Mouse (Mus musculus) inflammation-experienced regulatory T-cells, adult 6 months (primary cell): ENCODE measurements at regions not wholly inside any gene's neighbourhood (a gene's known extent, or its start where the extent isn't known, plus 50 kb on each side); places are given as distances from the start of the nearest gene placed in this dataset.

Experiments used
- ATAC-seq: one replicate; pipeline ENCODE4 v1.8.0; 2017

DNA sequence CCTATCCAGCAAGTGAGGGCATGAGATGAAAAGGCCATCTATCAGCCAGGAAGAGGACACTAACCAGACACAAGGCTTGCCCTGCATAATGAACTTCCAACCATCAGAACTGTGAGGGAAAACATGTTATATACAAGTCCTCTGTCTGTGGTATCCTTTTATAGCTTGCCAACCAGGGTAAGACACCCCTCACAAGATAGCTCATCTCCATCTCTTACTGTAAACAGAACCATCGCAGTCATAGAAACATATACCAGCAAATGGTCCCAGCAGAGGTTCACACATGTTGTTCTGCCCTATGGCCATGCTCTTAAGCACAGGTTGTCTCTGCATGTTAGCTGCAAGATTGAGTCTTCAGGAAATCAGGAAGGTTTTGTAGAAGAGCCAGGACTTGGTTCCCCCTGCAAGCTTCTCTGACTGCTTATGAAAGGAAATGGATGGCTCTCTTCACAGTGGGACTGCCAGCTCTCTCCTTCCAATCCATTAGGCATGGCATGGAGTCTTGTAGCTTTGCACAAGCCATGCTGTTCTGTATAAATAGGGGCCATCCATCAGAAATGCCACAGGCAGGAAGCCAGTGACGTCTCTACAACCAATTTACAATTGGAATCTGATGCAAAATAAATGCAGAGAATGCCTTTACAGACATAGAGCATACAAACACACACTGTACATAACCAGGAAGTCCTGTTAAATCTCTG lies 1514.0 kb upstream of the Lrrc6 start:
- ATAC-seq = no peak

DNA sequence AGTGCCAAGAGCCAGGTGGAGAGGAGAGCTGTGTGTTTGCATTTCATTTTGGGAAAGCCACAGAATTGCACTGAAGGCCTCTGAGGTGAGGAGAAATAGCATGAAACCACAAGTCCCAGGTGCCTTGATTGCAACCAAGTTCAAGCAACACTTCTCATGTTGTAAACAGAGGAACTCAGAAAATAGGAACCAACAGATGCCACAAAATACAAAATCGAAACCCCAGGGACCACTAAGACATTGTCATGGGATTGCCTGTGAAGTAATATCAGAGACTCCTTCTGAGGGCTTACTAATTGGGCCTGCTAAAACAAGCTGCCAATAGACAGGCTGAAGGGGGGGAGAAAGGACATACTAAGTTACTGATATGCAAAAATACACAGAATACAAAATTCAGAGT lies 1510.5 kb upstream of the Lrrc6 start:
- ATAC-seq = no peak

GRCm38 (mm10) chr15:68010189-68010588 lies 1509.5 kb upstream of the Lrrc6 start:
- ATAC-seq = no peak

DNA sequence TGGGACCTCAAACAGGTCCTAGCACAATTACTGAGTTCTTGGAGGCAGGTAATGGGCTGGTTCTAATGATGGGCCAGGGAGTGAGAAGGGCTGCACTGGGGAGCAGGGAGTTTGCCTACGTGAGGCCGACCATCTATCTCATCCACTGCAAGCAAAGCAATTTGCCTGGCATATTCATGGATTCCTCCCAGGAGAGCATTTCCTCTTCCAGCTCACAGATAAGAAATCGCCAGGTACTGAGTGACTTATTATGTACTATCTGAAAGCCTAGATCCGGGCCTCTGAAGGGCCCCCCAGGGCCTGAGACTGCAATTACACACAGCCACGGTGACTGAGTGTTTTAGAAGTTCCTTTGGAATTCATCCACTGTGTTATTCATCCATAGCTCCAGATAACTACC lies 1504.1 kb upstream of the Lrrc6 start:
- no peak for ATAC-seq

- no peak for ATAC-seq
These were observed 1495.8 kb upstream of the Lrrc6 start for GRCm38 (mm10) chr15:67996532-67996931.

- ATAC-seq = no peak
These were observed 1488.9 kb upstream of the Lrrc6 start for GRCm38 (mm10) chr15:67989428-67990272.

- no peak for ATAC-seq
These were observed 1487.2 kb upstream of the Lrrc6 start for GRCm38 (mm10) chr15:67987941-67988340.

GRCm38 (mm10) chr15:67983253-67983652 lies 1482.5 kb upstream of the Lrrc6 start:
- no peak for ATAC-seq

DNA sequence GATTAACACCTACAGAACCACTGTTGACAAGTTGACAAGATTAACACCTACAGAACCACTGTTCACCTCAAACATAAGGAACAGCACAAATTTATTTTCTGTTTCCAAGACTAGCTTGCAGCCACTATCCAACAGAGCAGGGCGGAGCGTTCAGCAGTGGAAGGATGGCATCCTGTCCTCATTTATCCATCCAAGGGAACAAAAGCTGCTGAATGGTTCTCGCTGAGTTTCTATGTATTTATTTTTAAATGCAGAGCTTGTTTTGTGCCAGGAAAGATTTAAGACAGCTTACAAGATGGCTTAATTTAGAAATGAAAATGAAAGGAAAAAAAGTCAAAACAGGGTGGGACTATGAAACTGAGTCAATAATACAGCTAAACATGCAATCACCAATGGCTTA lies 1481.2 kb upstream of the Lrrc6 start:
- no peak for ATAC-seq

DNA sequence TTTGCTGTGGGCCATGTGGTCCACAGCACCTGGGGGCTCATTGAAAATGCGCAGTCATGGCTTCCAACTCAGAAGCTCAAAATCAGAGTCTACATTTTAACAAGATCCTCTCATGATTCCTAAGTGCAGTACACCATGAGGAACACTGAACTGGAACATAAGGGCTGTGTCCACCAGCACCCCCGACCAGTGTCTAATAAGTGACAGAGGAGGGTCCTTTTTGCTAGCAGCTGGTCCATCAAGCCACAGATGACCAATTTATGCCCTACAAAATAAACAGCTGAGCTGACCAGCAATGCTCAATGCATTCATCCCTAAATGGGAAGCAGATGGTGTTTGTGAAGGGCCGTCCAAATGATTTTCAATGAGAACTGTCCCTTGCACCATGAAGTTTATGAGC lies 1478.7 kb upstream of the Lrrc6 start:
- ATAC-seq = no peak

DNA sequence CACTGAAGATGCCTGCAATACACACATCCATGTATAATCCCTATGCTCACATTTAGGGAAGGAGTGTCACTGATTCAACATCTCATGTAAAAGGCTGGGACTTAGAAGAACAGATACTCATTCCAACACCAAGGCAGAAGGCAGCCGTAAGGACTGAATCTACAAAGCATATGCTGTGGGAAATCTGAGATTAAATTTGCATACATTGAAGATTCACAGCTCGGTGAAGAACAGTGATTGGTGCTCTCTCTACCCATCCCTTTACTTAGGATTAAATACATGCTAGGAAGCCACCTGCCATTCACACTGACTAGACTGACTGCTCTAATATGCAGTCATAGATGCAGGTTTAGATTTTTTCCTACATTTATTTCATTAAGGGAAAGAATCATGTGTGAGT lies 1476.5 kb upstream of the Lrrc6 start:
- no peak for ATAC-seq

DNA sequence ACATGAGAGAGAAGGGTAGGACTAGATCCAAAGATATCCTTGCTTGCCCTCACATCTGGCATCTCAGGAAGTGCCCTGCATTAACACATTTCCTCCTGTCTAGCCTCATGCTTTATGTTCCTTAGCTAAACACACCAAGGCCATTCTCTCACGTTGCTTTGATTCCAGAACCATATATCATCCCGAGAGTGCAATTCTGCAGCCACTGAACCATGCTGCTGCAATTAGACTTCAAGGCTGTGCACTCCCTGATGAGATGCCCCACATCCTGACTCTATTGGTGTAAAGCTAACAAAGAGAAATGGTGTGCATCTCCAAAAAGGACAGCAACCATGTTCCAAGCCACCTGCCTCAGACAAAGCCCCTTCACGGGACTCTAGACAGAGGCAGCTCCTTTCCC lies 1471.3 kb upstream of the Lrrc6 start:
- no peak for ATAC-seq

DNA sequence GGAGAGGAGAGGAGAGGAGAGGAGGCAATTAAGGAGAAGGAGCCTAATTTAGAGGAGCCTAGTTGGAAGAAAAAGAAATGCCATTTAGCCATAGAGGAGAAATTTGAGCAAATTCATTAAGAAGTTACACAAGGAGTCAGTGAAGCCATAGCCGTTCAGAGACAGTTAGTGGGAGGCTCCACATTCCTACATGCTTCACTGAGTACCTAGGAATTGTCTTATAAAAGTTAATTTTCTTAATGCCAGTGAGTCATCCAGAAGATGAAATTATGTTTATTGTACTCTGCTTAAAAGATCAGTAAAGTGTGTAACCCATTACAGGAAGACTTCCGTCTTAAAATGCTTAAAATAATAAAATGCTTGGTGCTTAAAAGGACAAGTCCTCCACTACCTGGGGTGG lies 1453.5 kb upstream of the Lrrc6 start:
- ATAC-seq = no peak

DNA sequence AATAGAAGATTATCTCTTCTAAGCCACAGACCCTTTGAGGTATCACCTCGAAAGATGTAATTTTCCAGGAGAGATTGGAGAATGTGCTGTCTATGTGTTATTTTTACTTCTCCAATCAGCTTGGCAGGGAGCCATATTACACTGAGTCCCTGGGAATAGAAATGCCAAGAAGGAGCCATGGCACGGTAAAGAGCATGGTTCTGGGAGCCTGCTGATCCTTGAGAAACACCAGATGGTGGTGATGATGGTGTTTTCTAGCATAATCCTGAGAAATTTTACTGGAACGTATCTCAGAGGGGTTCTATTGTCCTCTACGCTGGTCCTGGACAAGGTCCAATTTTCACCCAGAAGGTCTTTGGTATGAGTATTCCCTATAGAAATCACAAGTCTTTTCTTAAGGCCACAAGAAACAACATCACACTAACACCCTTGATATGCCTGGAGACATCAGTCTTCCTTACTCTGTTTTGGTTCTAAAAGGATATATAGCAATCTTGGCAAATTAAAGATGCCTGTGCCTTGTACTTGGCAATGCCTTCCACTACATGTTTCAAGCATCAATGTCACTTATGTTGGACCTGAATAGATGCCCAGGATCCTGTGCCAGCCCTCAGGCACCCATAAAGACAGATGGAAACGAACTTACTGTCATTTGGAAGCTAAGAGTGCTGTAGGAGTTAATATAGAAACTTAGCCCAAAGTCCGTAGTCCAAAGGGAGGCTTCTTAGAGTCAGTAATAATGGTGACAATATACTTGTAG lies 1449.8 kb upstream of the Lrrc6 start:
- no peak for ATAC-seq

DNA sequence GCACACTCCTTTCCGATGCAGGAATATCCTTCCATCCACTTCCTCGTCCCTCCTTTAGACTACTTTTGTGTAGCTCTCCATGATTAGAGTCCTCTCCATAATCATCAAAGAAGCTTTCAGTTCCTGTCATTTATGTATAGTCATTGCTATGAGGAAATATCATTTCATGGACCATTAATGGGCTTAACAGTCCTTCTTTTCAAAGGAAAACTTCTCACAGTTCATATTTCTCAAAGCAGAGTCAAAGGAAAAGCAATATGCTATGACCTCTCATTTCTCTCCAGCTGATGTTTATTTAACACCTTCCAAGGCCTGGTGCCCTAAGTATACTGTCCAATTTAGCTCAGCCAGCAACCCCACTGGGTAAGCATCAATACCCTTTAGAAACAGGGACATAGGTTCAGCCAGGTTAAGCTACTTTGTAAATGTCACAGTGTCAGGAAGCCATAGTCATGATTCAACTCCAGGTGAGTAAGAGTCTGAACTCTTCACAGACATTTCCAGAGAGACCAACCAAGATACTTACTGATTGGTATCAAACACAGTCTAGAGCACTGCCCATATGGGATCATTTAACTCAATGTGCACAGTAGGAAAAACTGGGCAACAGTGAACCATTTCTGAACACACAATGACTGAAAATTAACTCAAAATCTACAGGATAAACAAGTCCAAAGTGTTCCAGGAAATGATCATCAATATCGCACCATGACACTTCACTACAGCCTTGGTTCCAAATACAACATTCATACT lies 1443.8 kb upstream of the Lrrc6 start:
- no peak for ATAC-seq

GRCm38 (mm10) chr15:67943046-67943445 lies 1442.3 kb upstream of the Lrrc6 start:
- no peak for ATAC-seq

DNA sequence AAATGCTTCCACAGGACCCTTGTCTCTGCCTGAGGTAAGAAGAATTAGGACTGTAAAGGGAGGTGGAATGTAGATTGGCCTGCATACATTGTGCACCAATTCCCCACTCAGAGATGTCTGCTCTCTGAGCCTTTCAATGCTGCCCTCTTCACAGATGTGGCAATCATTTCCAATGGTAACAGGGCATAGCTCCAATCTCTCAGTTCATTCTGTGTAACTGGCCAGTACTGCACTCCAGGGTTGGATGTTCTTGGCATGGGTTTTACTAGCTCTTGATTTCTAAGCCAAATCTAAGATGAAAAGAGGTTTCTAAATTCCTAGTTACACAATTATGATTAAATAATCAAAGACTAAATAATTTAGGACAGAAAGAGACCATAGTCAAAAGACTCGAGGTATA lies 1439.8 kb upstream of the Lrrc6 start:
- no peak for ATAC-seq

GRCm38 (mm10) chr15:67924885-67925284 lies 1424.2 kb upstream of the Lrrc6 start:
- no peak for ATAC-seq

DNA sequence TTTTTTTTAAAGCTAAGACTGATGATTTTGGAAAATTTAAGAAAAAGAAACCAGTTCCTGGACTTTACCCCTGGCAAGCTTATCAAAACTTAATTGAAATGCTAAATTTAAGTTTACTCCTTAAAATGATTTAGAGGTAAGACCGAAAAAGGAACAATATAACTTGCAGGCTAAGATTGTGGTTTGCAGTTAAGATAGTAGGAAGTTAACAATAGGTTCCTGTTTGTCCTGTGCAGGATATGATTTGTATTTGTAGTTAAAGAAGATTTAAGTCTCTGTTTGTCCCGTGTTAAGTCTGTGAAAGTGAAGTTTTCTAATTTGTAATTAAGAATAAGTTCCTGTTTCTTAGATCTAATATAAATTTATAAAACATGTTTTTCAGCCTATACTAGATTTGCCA lies 1406.3 kb upstream of the Lrrc6 start:
- no peak for ATAC-seq

DNA sequence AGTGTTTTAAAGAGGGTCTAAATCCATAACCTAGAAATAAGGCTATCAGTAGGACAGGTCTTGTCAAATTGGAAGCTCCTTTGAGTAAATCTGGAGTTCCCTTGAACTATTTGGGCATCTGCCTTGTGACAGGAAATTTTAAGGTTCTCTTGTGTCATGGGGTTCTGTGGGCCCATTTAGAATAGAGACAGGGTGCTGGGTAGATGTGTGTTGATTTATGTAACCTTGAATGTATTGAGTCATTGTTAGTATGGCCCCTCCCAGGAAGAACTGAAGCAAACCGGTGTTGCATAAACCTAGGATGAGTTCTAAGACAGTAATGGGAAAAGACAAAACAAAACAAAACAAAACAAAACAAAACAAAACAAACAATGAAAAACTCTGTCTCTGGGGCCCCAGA lies 1404.6 kb upstream of the Lrrc6 start:
- no peak for ATAC-seq

DNA sequence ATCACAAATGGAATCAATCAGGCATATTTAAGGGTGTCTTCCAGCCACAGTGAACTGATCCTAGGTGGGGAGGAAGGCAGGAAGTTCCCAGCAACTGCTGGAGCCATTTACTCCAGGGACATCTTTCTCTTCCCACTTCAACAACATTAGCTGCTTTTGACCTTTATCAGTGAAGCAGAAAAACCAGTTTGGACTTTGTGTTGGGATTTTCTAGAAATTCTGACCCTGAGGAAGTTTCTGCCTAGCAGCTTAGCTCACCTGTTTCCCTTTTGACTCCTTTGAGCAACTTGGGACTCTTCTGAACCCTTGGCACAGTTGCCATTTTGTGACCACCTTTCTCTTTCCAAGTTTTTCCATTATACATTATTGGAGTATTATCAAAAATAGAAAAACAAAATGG lies 1403.9 kb upstream of the Lrrc6 start:
- ATAC-seq = no peak

DNA sequence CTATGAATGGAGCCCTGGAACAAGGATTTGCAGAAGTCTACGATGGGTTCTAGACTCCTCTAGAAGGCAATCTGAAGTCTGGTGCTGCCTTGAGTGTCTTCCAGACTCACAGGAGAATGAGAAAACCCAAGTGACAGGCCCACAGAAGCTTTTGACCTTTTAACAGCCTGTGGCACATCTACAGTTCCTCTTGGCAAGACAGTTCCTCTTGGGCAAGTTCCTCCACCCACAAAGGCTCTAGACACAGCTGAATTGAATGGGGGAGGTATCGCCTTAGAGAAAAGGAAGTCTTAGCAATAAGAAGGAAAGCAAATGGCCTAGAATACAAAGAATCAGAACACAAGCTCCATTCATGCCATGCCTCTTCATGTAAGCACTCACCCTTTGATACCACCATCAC lies 1402.3 kb upstream of the Lrrc6 start:
- ATAC-seq = no peak

DNA sequence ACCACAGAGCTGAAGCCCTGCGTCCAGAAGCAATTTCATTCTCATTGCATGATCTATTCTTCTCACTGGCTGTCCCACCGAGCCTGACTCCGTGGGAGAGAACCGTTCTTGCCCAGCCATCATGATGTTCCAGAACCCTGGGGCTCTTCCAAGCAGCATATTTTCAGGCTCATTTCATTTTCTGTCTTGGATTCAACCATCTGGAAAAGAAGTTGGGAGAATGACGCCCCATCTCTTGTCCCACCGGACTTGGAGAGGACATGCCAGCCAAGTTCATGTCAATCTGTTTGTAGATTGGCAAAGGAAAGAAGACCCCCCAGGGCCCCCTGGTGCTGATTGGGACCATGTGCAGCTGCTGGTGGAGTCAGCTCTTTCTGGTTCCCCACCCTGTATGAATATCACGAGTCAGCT lies 1400.5 kb upstream of the Lrrc6 start:
- ATAC-seq = no peak
